Mouse (Mus musculus): ENCODE results near the gene Gbe1. TPM values are rescaled to one million over a fixed set of nuclear protein-coding genes. Genes with fewer than 3 reads are reported as not detected.

The Gbe1 gene
- polyA plus RNA-seq, 1 experiment from 2014 or later: 15.9 TPM

DNA sequence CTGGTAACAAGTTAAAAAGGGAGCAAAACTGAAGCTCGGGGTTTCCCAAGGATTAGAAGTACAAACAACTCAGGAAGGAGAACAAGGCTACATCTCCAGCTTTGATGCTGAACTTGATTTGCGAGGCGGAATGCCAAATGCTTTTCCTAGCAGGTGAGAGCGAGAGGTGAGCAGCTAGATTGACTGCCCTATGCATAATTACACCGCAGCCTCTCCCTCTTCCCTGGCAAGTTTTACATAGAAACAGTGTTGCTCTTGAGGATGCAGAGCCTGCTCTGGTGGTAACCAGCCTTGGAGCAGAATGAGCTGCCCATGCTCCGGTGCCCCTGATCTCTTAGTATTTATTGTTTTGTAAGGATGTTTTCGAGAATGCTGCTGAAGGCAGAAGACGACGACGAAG lies 31.9 kb downstream of the Gbe1 start:
- no peaks in the 10 kb centered on the region for H3K36me3 ChIP-seq (ENCODE audit: control insufficient read depth, insufficient read depth, low read length)
- H3K4me1 ChIP-seq (ENCODE audit: control insufficient read depth, insufficient read depth, low read length): no peaks in the 10 kb centered on the region
- H3K4me2 ChIP-seq: no peak overlapping the region
- H3K9me3 ChIP-seq (ENCODE audit: control insufficient read depth, low read length): no peaks in the 10 kb centered on the region
- WGBS: 72% methylated on average over 10 of the region's 10 CpGs
- H3K4me3 ChIP-seq (ENCODE audit: low read depth, low read length): no peak overlapping the region
- H3K27me3 ChIP-seq (ENCODE audit: control insufficient read depth, insufficient read depth, low read length): no peaks in the 10 kb centered on the region
- ATAC-seq (ENCODE audit: low FRiP score) (no peak), DNase-seq (ENCODE audit: low spot score, missing footprints) (peak; percentile 56)
- no peak overlapping the region for H3K9ac ChIP-seq (ENCODE audit: low read length)
- no peak overlapping the region for H3K27ac ChIP-seq (ENCODE audit: low read depth, low read length)

GRCm38 (mm10) chr16:70350011-70350410 lies 36.3 kb downstream of the Gbe1 start:
- no peaks in the 10 kb centered on the region for H3K36me3 ChIP-seq (ENCODE audit: control insufficient read depth, insufficient read depth, low read length)
- H3K4me2 ChIP-seq: no peak overlapping the region
- H3K4me3 ChIP-seq (ENCODE audit: low read depth, low read length): no peak overlapping the region
- peak; percentile 62 for DNase-seq (ENCODE audit: low spot score, missing footprints)
- WGBS: 83% methylated on average over 8 of the region's 8 CpGs
- H3K9ac ChIP-seq (ENCODE audit: low read length): no peak overlapping the region
- ATAC-seq (ENCODE audit: low FRiP score): no peak
- no peaks in the 10 kb centered on the region for H3K4me1 ChIP-seq (ENCODE audit: control insufficient read depth, insufficient read depth, low read length)
- no peaks in the 10 kb centered on the region for H3K27me3 ChIP-seq (ENCODE audit: control insufficient read depth, insufficient read depth, low read length)
- H3K9me3 ChIP-seq (ENCODE audit: control insufficient read depth, low read length): no peaks in the 10 kb centered on the region
- H3K27ac ChIP-seq (ENCODE audit: low read depth, low read length): no peak overlapping the region

DNA sequence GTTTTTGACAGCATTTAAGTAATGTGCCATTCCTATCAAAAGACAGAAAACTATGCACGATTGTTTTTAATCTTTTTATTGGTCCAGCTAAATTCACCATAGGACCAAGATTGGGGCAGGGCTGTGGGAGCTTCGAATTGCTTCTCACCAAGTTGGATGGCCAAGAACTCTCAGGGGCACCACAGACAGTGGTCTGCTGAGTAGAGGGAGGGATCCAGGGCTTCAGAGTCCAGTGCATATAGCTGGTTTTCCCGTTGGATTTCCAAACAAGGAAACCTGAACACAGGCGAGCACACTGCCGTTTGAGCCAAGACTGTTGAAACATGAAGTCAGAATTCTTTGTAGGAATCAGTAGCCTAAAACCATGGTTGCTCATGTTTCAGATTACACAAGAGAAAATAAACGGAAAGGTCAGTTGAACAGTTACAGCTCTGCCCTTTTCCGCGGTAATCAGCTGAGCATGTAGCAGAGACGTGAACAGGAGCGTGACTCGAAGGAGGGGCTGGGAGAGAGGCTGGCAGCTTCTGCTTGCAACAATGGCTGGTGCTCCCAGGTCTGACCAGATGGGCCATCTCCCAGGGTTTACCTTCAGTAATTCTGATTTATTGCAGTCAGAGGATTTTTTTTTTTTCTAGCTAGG lies 38.0 kb downstream of the Gbe1 start:
- DNase-seq (ENCODE audit: low spot score, missing footprints) (peak; percentile 83), ATAC-seq (ENCODE audit: low FRiP score) (no peak)
- Histone ChIP-seq H3K36me3 (ENCODE audit: control insufficient read depth, insufficient read depth, low read length) (no peaks in the 10 kb centered on the region), H3K27ac (ENCODE audit: low read depth, low read length) (no peak overlapping the region), H3K9ac (ENCODE audit: low read length) (no peak overlapping the region), H3K9me3 (ENCODE audit: control insufficient read depth, low read length) (no peaks in the 10 kb centered on the region), H3K4me2 (no peak overlapping the region), H3K27me3 (ENCODE audit: control insufficient read depth, insufficient read depth, low read length) (no peaks in the 10 kb centered on the region), H3K4me1 (ENCODE audit: control insufficient read depth, insufficient read depth, low read length) (no peaks in the 10 kb centered on the region), H3K4me3 (ENCODE audit: low read depth, low read length) (no peak overlapping the region)
- 76% methylated on average over 11 of the region's 11 CpGs for WGBS

- Histone ChIP-seq H3K27me3 (ENCODE audit: control insufficient read depth, insufficient read depth, low read length) (no peaks in the 10 kb centered on the region), H3K4me1 (ENCODE audit: control insufficient read depth, insufficient read depth, low read length) (no peaks in the 10 kb centered on the region), H3K4me3 (ENCODE audit: low read depth, low read length) (no peak overlapping the region), H3K9ac (ENCODE audit: low read length) (no peak overlapping the region), H3K27ac (ENCODE audit: low read depth, low read length) (no peak overlapping the region), H3K9me3 (ENCODE audit: control insufficient read depth, low read length) (no peaks in the 10 kb centered on the region), H3K4me2 (no peak overlapping the region), H3K36me3 (ENCODE audit: control insufficient read depth, insufficient read depth, low read length) (no peaks in the 10 kb centered on the region)
- DNase-seq (ENCODE audit: low spot score, missing footprints): peak; percentile 78
- no peak for ATAC-seq (ENCODE audit: low FRiP score)
- 76% methylated on average over 3 of the region's 3 CpGs for WGBS
Measured at GRCm38 (mm10) chr16:70352571-70352970, 38.8 kb downstream of the Gbe1 start.

GRCm38 (mm10) chr16:70353058-70353457 lies 39.3 kb downstream of the Gbe1 start:
- Histone ChIP-seq H3K27me3 (ENCODE audit: control insufficient read depth, insufficient read depth, low read length) (no peaks in the 10 kb centered on the region), H3K9ac (ENCODE audit: low read length) (no peak overlapping the region), H3K27ac (ENCODE audit: low read depth, low read length) (no peak overlapping the region), H3K4me2 (no peak overlapping the region), H3K4me3 (ENCODE audit: low read depth, low read length) (no peak overlapping the region), H3K9me3 (ENCODE audit: control insufficient read depth, low read length) (no peaks in the 10 kb centered on the region), H3K36me3 (ENCODE audit: control insufficient read depth, insufficient read depth, low read length) (no peaks in the 10 kb centered on the region), H3K4me1 (ENCODE audit: control insufficient read depth, insufficient read depth, low read length) (no peaks in the 10 kb centered on the region)
- ATAC-seq (ENCODE audit: low FRiP score): peak; percentile 59; the same call in 1 of the 2 replicates
- peak; percentile 57 for DNase-seq (ENCODE audit: low spot score, missing footprints)
- 31% methylated on average over 2 of the region's 2 CpGs for WGBS

DNA sequence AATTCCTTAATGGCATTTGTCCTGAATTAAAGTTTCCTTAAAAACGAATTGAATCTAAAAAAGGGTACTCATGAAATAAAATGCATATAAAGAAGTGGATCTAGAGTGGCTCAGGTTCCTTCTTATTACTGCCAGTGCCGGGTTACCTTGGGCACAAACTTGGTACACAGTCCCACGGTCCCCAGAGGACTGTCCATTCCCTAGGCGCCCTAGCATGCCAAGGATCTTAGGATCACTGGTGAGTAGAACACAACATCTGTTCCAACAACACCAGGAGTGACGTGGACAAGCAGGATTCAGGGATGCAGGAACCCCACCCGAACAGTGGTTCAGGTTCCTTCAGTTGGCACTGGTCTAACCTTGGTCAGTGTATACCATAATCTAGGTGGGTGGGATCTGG lies 44.6 kb downstream of the Gbe1 start:
- no peak for ATAC-seq (ENCODE audit: low FRiP score)
- H3K9me3 ChIP-seq (ENCODE audit: control insufficient read depth, low read length): peaks cover 3% of the 10 kb centered on the region; the same call in 1 of the 2 replicates
- no peak overlapping the region for H3K4me3 ChIP-seq (ENCODE audit: low read depth, low read length)
- no peaks in the 10 kb centered on the region for H3K4me1 ChIP-seq (ENCODE audit: control insufficient read depth, insufficient read depth, low read length)
- H3K27ac ChIP-seq (ENCODE audit: low read depth, low read length): no peak overlapping the region
- 90% methylated on average over 6 of the region's 6 CpGs for WGBS
- H3K36me3 ChIP-seq (ENCODE audit: control insufficient read depth, insufficient read depth, low read length): no peaks in the 10 kb centered on the region
- no peak for DNase-seq (ENCODE audit: low spot score, missing footprints)
- no peak overlapping the region for H3K4me2 ChIP-seq
- H3K27me3 ChIP-seq (ENCODE audit: control insufficient read depth, insufficient read depth, low read length): no peaks in the 10 kb centered on the region
- no peak overlapping the region for H3K9ac ChIP-seq (ENCODE audit: low read length)

GRCm38 (mm10) chr16:70365229-70365628 lies 51.5 kb downstream of the Gbe1 start:
- H3K4me2 ChIP-seq: no peak overlapping the region

DNA sequence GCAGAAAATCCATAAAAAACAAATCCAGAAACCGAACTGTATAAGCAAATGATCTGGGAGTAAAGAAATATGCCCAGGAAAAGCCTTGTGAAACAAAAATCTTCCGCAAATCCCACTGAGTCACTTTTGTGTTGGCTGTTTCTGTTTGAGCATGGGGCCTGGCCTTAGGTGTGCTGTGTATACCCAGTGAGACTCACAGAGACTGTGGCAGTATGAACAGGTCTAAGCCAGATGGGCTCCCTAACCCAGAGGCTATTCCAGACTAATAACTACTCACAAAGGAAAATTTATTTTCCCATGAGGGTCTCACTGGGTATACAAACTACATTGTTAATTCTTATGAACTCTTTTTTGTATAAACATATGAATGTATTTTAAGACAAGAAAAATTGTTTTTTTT lies 67.3 kb downstream of the Gbe1 start:
- no peak overlapping the region for H3K4me3 ChIP-seq (ENCODE audit: low read depth, low read length)
- H3K36me3 ChIP-seq (ENCODE audit: control insufficient read depth, insufficient read depth, low read length): no peaks in the 10 kb centered on the region
- H3K9me3 ChIP-seq (ENCODE audit: control insufficient read depth, low read length): no peaks in the 10 kb centered on the region
- no peaks in the 10 kb centered on the region for H3K27me3 ChIP-seq (ENCODE audit: control insufficient read depth, insufficient read depth, low read length)
- 96% methylated on average over 2 of the region's 2 CpGs for whole genome bisulfite sequencing
- H3K4me2 ChIP-seq: no peak overlapping the region
- no peak for DNase-seq (ENCODE audit: low spot score, missing footprints)
- ATAC-seq (ENCODE audit: low FRiP score): no peak
- no peaks in the 10 kb centered on the region for H3K4me1 ChIP-seq (ENCODE audit: control insufficient read depth, insufficient read depth, low read length)
- H3K27ac ChIP-seq (ENCODE audit: low read depth, low read length): no peak overlapping the region
- H3K9ac ChIP-seq (ENCODE audit: low read length): no peak overlapping the region

More at GRCm38 (mm10) chr16:70365229-70365628, 51.5 kb downstream of the Gbe1 start:
- Histone ChIP-seq H3K4me1 (ENCODE audit: control insufficient read depth, insufficient read depth, low read length) (no peaks in the 10 kb centered on the region), H3K27ac (ENCODE audit: low read depth, low read length) (no peak overlapping the region), H3K9me3 (ENCODE audit: control insufficient read depth, low read length) (no peaks in the 10 kb centered on the region), H3K27me3 (ENCODE audit: control insufficient read depth, insufficient read depth, low read length) (no peaks in the 10 kb centered on the region), H3K9ac (ENCODE audit: low read length) (no peak overlapping the region), H3K4me3 (ENCODE audit: low read depth, low read length) (no peak overlapping the region), H3K36me3 (ENCODE audit: control insufficient read depth, insufficient read depth, low read length) (no peaks in the 10 kb centered on the region)
- WGBS: 89% methylated on average over 3 of the region's 3 CpGs
- DNase-seq (ENCODE audit: low spot score, missing footprints): no peak
- no peak for ATAC-seq (ENCODE audit: low FRiP score)

- Histone ChIP-seq H3K9ac (ENCODE audit: low read length) (no peak overlapping the region), H3K27me3 (ENCODE audit: control insufficient read depth, insufficient read depth, low read length) (no peaks in the 10 kb centered on the region), H3K36me3 (ENCODE audit: control insufficient read depth, insufficient read depth, low read length) (no peaks in the 10 kb centered on the region), H3K9me3 (ENCODE audit: control insufficient read depth, low read length) (no peaks in the 10 kb centered on the region), H3K4me2 (no peak overlapping the region), H3K4me1 (ENCODE audit: control insufficient read depth, insufficient read depth, low read length) (no peaks in the 10 kb centered on the region), H3K27ac (ENCODE audit: low read depth, low read length) (no peak overlapping the region), H3K4me3 (ENCODE audit: low read depth, low read length) (no peak overlapping the region)
- DNase-seq (ENCODE audit: low spot score, missing footprints) (no peak), ATAC-seq (ENCODE audit: low FRiP score) (no peak)
- WGBS: 95% methylated on average over 1 of the region's 1 CpGs
Measured at GRCm38 (mm10) chr16:70385494-70385893, 71.7 kb downstream of the Gbe1 start.
